9 mouse cellular contexts compared by ENCODE assay signal in the genomic region with DNA sequence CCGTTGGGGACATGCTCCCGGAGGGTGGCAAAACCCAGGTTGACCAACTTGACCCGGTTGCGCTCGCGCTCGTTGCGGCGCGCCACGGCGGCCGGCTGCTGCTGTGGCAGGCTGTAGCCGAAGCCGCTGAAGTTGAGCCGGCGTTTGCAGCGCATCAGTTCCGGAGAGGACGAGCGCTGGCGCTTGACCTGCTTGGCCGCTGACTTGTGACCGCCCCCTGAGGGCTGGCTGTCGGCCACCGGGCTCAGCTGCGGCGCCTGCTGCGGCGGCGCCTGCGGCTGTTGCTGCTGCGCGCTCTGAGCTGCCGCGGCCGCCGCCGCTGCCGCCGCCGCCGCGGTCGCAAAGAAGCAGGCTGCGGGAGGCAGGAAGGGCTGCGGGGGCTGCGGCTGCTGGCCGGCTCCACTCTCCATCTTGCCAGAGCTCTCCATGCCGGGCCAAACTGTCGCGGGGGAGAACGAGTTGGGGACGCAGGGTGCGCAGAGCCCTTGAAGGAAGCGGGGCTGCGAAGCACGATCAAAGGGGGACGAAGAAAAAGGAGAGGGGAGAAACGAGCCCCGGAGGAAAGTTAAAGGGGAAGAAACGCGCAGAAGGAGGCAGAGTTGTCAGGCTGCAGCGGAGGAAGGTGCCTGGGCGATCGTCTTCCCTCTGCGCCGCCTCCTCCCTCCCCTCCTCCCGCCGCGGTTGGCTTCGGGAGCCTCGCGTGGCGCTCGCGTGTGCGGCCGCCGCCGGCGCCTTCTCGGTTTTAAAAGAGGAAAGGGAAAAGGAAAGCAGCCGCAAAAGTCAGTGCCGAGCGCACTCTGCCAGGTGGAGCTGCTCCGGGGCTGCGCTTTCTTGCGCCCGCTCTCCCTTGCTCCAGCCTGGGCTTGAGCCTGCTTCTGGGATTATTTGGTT. TPM values are rescaled to one million over a fixed set of nuclear protein-coding genes. Genes with fewer than 3 reads are reported as not detected.
DNase-seq lines count a peak whose midpoint lies in the region; ATAC-seq and TF ChIP-seq lines count a peak whose summit lies in the region.
"Had no signal": no experiment of that assay in that cellular context is flagged by ENCODE, and none has a peak within 500 bp of the region (broad histone marks: within the 10 kb centered on the region; RNA-seq: fewer than 3 reads in every experiment).

No protein-coding gene starts in this region.

- peak; percentile 76 for DNase-seq in ZHBTc4 (ENCODE audit: low read depth, low spot score)
- peak; percentile 31 to 49 for DNase-seq in frontal cortex, postnatal 10 days (ENCODE audit: low spot score in 2 of 2)
- peak; percentile 49 to 63 for DNase-seq in layer of hippocampus, postnatal 25 days (ENCODE audit: extremely low spot score in 1 of 2, low spot score in 1 of 2)
- peak; percentile 98 for DNase-seq in midbrain, embryonic 11.5 days (ENCODE audit: low spot score, missing footprints)
- no peak for DNase-seq in spleen, postnatal 14 days (ENCODE audit: low spot score in 2 of 2)

- no peak overlapping the region for H3K27ac ChIP-seq in brown adipose tissue, adult 24 weeks (replicated peaks; ENCODE audit: low read depth, low read length)
- peak overlapping the region; percentile 93 for H3K27ac ChIP-seq in hindbrain, embryonic 13.5 days
- peak overlapping the region; percentile 96 for H3K27ac ChIP-seq in midbrain, embryonic 11.5 days (ENCODE audit: low read depth, low read length)
- H3K27ac ChIP-seq in small intestine, adult 2 months (ENCODE audit: insufficient read depth, low read depth, low read length), result no peak overlapping the region

- H3K9me3 ChIP-seq in hindbrain, embryonic 13.5 days, result no peaks in the 10 kb centered on the region
- no peaks in the 10 kb centered on the region; the same call in 1 of the 2 replicates for H3K9me3 ChIP-seq in midbrain, embryonic 11.5 days (ENCODE audit: control insufficient read depth, low read length)

- H3K27me3 ChIP-seq in hindbrain, embryonic 13.5 days, result peaks cover 36% of the 10 kb centered on the region
- H3K27me3 ChIP-seq in midbrain, embryonic 11.5 days (ENCODE audit: control insufficient read depth, insufficient read depth, low read length), result peaks cover 15% of the 10 kb centered on the region
- peaks cover 20% of the 10 kb centered on the region for H3K27me3 ChIP-seq in small intestine, adult 2 months (ENCODE audit: control insufficient read depth, insufficient read depth, low read length)

- H3K4me1 ChIP-seq in brown adipose tissue, adult 24 weeks (ENCODE audit: control insufficient read depth, insufficient read depth, insufficient read length, low read length), result no peaks in the 10 kb centered on the region
- peaks cover 52% of the 10 kb centered on the region for H3K4me1 ChIP-seq in hindbrain, embryonic 13.5 days (replicated peaks)
- peaks cover 31% of the 10 kb centered on the region for H3K4me1 ChIP-seq in midbrain, embryonic 11.5 days (ENCODE audit: control insufficient read depth, insufficient read depth, low read length)
- no peaks in the 10 kb centered on the region for H3K4me1 ChIP-seq in small intestine, adult 2 months (ENCODE audit: control insufficient read depth, insufficient read depth, insufficient read length, low read length)

- ATAC-seq in hindbrain, embryonic 13.5 days (ENCODE audit: low FRiP score), result peak; percentile 26
- peak; percentile 5; the same call in 1 of the 2 replicates for ATAC-seq in midbrain, embryonic 11.5 days (ENCODE audit: low FRiP score)

- H3K4me3 ChIP-seq in brown adipose tissue, adult 24 weeks (ENCODE audit: insufficient read depth, low read depth, low read length), result peak overlapping the region; percentile 53
- H3K4me3 ChIP-seq in hindbrain, embryonic 13.5 days, result peak overlapping the region; percentile 81
- H3K4me3 ChIP-seq in midbrain, embryonic 11.5 days (ENCODE audit: low read depth, low read length), result peak overlapping the region; percentile 94
- peak overlapping the region; percentile 39 for H3K4me3 ChIP-seq in small intestine, adult 2 months (ENCODE audit: low read depth, low read length)
- H3K4me3 ChIP-seq: erythroblast, embryonic 14.5 days had no signal

- no peak for TF ChIP-seq CTCF in small intestine, adult 2 months (IDR thresholded peaks at IDR 0.05; ENCODE audit: extremely low read depth, insufficient read length, insufficient replicate concordance, low read depth, low read length)

- no peak for TF ChIP-seq POLR2A in small intestine, adult 2 months (IDR thresholded peaks at IDR 0.05; ENCODE audit: low read depth, low read length)

- H3K9ac ChIP-seq in hindbrain, embryonic 13.5 days, result peak overlapping the region; percentile 90
- peak overlapping the region; percentile 99 for H3K9ac ChIP-seq in midbrain, embryonic 11.5 days (ENCODE audit: low read length)

- peak overlapping the region; percentile 92 for H3K4me2 ChIP-seq in hindbrain, embryonic 13.5 days
- peak overlapping the region; percentile 41 for H3K4me2 ChIP-seq in midbrain, embryonic 11.5 days

- WGBS in hindbrain, embryonic 13.5 days, result under 1% methylated on average over 89 of the region's 90 CpGs
- WGBS in midbrain, embryonic 11.5 days, result under 1% methylated on average over 84 of the region's 90 CpGs
- 2% methylated on average over 88 of the region's 90 CpGs for WGBS in small intestine, adult 2 months

- H3K36me3 ChIP-seq in hindbrain, embryonic 13.5 days, result no peaks in the 10 kb centered on the region
- no peaks in the 10 kb centered on the region for H3K36me3 ChIP-seq in midbrain, embryonic 11.5 days (ENCODE audit: control insufficient read depth, insufficient read depth, low read length)
- no peaks in the 10 kb centered on the region for H3K36me3 ChIP-seq in small intestine, adult 2 months (ENCODE audit: control insufficient read depth, insufficient read depth, low read length)

RNA-seq across cellular contexts. Expression of a gene that starts 0.6 kb away (rescaled TPM):
- polyA plus RNA-seq in brown adipose tissue, adult 24 weeks (2012; ENCODE audit: insufficient read depth, insufficient read length, missing spikeins), result 1.2 and 1.7 TPM in 2 replicates
- 15.1 and 15.7 TPM in 2 replicates for polyA plus RNA-seq in hindbrain, embryonic 13.5 days (2015; fragmentation: Nextera tagmentation; extraction: Ambion mirVana)
- 1 to 10 TPM; 6.0 to 7.9 TPM for total RNA-seq in layer of hippocampus, postnatal 25 days (2021)
- polyA plus RNA-seq in midbrain, embryonic 11.5 days (2014; fragmentation: Nextera tagmentation; extraction: Ambion mirVana), result 94.5 and 95.2 TPM in 2 replicates
- polyA plus RNA-seq in small intestine, adult 2 months (2012; rRNA removed), result 0.24 and 0.27 TPM in 2 replicates
- polyA plus RNA-seq: erythroblast, embryonic 14.5 days had no signal

RNA-seq across cellular contexts. Expression of a gene that starts 28.7 kb away (rescaled TPM):
- not detected in 2 replicates for polyA plus RNA-seq in brown adipose tissue, adult 24 weeks (2012; ENCODE audit: insufficient read depth, insufficient read length, missing spikeins)
- polyA plus RNA-seq in hindbrain, embryonic 13.5 days (2015; fragmentation: Nextera tagmentation; extraction: Ambion mirVana), result not detected in 2 replicates
- not detected for total RNA-seq in layer of hippocampus, postnatal 25 days (2021)
- 0.15 TPM in 1 of 2 replicates, not detected in the other for polyA plus RNA-seq in midbrain, embryonic 11.5 days (2014; fragmentation: Nextera tagmentation; extraction: Ambion mirVana)
- 2.7 TPM in 1 of 2 replicates, not detected in the other for polyA plus RNA-seq in small intestine, adult 2 months (2012; rRNA removed)
- polyA plus RNA-seq: erythroblast, embryonic 14.5 days had no signal

Comparison
In these comparisons a context has a peak if more than half of its experiments do, and no peak if none do; other contexts are left out.
1. DNase-seq: peak in ZHBTc4 (single experiment), frontal cortex, postnatal 10 days (2 of 2), layer of hippocampus, postnatal 25 days (2 of 2) and midbrain, embryonic 11.5 days (single experiment); none in spleen, postnatal 14 days (0 of 2).
2. H3K27ac ChIP-seq: peak in hindbrain, embryonic 13.5 days (single experiment) and midbrain, embryonic 11.5 days (single experiment); none in brown adipose tissue, adult 24 weeks (single experiment) and small intestine, adult 2 months (single experiment).
3. H3K4me3 ChIP-seq: peak in every context shown above with its lines; median percentile 94 in midbrain, embryonic 11.5 days; 81 in hindbrain, embryonic 13.5 days; 53 in brown adipose tissue, adult 24 weeks; 39 in small intestine, adult 2 months.